Mouse (Mus musculus): ENCODE measurements around the gene Ankdd1b. TPM values are rescaled to one million over a fixed set of nuclear protein-coding genes. Genes with fewer than 3 reads are reported as not detected.

The Ankdd1b gene
- total RNA-seq, 1 experiment from 2014 or later = not detected

- ATAC-seq (replicated peaks; ENCODE audit: low read depth, poor library complexity, severe bottlenecking) = no peak
Observed at GRCm38 (mm10) chr13:96417261-96417813, 53.7 kb downstream of the Ankdd1b start.

DNA sequence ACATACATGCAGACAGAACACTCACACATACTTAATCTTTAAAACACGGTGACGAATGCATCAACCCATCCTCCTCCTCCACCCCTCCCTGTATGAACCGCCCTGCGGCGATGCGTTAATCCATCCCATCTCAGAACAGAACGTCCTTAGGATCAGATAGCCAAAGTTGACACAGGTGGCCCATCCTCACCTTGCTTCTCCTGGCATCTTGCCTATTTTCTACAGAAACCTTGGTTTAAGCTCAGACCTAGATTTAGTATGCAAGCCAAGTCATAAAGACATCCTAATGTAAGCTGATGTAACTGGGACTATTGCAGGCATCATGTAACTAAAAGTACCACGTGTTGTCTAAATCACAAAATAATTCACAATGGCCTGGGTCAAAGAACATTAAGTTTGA, 54.6 kb downstream of the Ankdd1b start:
- ATAC-seq (replicated peaks; ENCODE audit: low read depth, poor library complexity, severe bottlenecking) = no peak

GRCm38 (mm10) chr13:96414384-96414783, 56.6 kb downstream of the Ankdd1b start:
- no peak for ATAC-seq (replicated peaks; ENCODE audit: low read depth, poor library complexity, severe bottlenecking)

- ATAC-seq (replicated peaks; ENCODE audit: low read depth, poor library complexity, severe bottlenecking) = no peak
Observed at GRCm38 (mm10) chr13:96408786-96409185, 62.2 kb downstream of the Ankdd1b start.

DNA sequence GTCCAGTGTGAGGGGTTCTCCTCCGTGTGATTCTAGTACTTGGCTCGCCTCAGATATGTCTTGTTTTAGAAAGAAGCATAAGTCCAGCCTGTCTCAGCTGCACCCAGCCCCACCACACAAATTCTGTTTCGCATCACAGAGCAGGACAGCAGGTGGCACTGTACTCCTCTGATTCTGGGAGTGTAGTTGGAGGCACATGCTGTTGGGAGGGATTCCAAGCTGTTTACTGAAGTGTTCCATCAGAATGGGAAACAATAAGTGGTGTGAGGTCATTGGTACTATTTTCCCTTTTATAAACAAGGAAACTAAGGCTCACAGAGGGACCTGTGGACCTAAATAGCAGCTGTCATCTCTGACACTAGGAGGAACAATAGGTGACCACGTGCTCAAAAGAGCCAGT, 64.0 kb downstream of the Ankdd1b start:
- peak; percentile 45; the same call in 1 of the 2 replicates for ATAC-seq (replicated peaks; ENCODE audit: low read depth, poor library complexity, severe bottlenecking)

DNA sequence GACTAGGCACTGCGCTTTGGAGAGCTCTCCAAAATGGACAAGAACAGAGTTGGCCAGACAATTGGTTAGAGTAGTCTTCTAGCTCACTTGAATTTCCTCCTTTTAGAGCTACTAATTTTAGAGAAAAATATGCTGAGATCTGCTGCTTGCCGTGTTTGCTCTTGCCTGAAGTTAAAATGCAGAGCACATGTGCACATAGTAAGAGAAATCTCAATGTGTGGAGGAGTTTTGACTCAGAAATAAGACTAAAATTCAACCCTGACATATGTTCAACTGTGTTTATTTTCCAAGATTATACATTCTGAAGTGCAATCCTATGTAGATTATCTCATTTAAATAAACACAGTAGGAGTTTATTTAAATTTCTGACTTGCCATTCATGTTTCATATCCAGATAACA, 65.5 kb downstream of the Ankdd1b start:
- ATAC-seq (replicated peaks; ENCODE audit: low read depth, poor library complexity, severe bottlenecking) = no peak

DNA sequence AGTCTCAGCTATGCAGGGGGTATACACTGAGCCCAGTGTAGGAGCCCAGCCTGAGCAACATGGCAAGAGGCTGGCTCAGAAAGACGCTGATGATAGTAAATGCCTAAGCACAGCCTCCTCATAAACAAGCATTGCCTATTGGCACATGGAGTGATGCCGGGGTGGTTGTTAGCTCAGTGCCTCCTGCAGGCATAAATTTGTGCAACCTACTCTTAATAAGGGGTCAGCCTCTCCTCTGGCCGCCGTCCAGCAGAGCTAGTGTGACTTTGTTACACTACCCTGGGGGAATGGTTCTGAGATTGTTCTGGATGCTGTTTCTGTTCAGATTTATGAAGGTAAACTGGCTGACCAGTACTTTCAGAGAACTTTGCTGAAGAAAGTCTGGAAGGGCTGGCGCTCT, 69.7 kb downstream of the Ankdd1b start:
- ATAC-seq (replicated peaks; ENCODE audit: low read depth, poor library complexity, severe bottlenecking) = no peak

DNA sequence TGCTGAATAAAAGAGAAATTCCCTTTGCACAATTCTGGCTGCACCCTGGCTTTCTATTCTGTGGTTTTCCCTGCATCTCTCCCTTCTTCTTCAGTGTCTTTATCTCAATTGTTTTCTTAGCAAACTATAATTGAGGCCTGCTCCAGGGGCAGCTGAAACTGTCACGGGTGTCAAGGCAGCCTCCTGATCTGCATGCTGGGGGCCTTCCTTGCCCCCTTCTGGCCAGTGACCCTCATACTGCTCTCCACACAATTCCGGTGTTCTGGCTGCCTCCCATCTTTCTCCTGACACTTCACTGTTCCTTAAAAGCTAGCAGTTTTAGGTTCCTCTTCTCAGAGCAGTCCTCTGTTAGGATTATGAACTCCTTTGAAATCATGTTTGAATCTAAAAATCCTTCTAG, 81.7 kb downstream of the Ankdd1b start:
- ATAC-seq (replicated peaks; ENCODE audit: low read depth, poor library complexity, severe bottlenecking) = no peak

DNA sequence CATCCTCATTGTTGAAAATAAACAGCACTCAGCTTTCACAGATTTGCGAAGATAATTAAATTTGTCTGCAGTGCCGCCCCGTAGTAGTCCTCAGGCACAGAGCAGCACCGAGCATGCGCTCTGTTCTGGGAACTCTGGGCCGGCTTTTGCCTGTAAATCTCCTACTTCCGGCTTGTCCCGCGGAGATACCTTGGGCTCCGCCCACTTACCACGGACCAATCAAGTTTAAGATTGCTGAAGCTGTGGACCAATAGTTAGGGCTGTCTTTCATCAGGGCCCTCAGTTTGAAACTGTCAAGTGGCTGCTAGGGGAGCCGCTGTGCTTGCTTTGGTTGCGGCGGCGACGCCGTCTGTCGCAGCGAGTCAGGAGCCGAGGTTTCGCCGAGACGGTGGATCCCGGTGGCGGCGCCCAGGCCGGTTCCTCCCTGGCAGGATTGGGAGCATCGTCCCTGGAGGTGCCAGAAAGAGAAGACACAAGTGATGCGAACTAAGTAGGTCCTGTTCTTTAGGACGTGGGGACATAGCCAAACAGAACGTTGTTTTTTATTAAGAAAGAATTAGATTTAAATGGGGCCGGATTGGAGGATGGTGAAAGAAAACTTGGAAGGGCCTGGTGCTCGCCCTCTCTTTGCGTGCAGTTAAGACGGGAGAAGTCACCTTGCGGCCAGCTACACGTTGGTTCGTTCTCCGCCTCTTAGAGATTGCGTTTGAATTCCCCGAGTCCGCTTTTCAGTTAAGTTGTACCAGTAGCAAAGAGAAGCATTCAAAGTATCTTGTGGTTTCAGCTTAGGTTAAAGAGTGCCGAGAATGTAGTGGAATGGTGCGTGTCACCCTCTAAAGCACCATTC, 82.7 kb downstream of the Ankdd1b start, which contains the start of gene Poc5:
TSS of gene Poc5 (plus strand) at position 253 of the 847 bp plus-strand sequence.
- ATAC-seq (replicated peaks; ENCODE audit: low read depth, poor library complexity, severe bottlenecking) = peak; percentile 99

DNA sequence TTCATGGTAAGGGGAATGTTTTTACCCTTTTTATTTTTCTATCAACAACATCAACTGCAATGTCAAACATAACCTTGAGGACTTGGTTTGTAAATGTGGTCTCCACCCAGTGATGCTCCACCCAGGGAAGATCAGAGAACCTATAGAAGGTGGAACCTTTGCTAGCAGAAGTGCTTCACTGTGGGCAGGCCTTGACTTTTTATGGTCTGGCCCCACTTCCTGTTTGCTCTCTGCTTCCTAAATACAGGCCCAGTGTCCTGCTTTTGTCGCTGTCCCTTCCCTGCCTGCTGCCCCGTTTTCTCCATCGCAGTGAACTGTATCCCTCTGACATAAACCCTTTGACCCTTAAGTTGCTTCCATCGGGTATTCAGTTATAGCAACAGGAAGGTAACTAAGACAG, 93.1 kb downstream of the Ankdd1b start:
- peak; percentile 63; the same call in 1 of the 2 replicates for ATAC-seq (replicated peaks; ENCODE audit: low read depth, poor library complexity, severe bottlenecking)

GRCm38 (mm10) chr13:96376871-96377270, 94.1 kb downstream of the Ankdd1b start:
- no peak for ATAC-seq (replicated peaks; ENCODE audit: low read depth, poor library complexity, severe bottlenecking)

GRCm38 (mm10) chr13:96375519-96375918, 95.5 kb downstream of the Ankdd1b start:
- ATAC-seq (replicated peaks; ENCODE audit: low read depth, poor library complexity, severe bottlenecking) = peak; percentile 82

Other genes with a start within 250 kb of the Ankdd1b start
- 9.5 and 17.0 TPM in 2 replicates for gene Poc5, start 82.9 kb downstream of the Ankdd1b start, total RNA-seq (2017)
- not detected in 2 replicates for gene Gm17622, start 19.5 kb upstream of the Ankdd1b start, total RNA-seq (2017)
- 13.9 and 16.3 TPM in 2 replicates for gene Polk, start 71.4 kb upstream of the Ankdd1b start, total RNA-seq (2017)
- gene Col4a3bp, start 71.4 kb upstream of the Ankdd1b start, total RNA-seq (2017) = 47.7 and 60.5 TPM in 2 replicates
- gene Hmgcr, start 199.7 kb upstream of the Ankdd1b start, total RNA-seq (2017) = 47.4 and 59.1 TPM in 2 replicates

Data from common myeloid progenitor, adult 5-6 weeks (primary cell).